Mouse (Mus musculus): ENCODE results near the gene Vmn2r101.

Gene Vmn2r101

DNA sequence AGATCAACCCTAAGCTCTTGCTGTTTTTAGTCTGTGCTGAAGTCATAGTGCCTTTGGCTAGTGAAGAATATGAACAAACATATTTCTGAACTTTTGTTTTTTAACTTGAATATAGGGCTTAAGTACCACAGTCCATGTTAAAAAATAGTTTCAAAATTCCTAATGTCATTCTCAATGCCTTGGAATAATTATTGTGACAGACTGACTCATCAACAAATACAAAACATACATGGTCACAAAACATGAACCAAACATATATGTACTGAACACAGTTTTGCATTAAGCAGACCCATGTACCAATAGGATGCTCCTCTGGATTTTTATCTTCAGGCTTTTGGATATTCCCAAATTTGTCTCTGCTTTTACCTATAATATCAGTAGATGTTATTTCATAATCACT lies at the start of gene Vmn2r101:
Vmn2r101 (plus strand) TSS at position 301 of the 400 bp plus-strand sequence.
- DNase-seq (ENCODE audit: low spot score in 2 of 2) = no peak

DNA sequence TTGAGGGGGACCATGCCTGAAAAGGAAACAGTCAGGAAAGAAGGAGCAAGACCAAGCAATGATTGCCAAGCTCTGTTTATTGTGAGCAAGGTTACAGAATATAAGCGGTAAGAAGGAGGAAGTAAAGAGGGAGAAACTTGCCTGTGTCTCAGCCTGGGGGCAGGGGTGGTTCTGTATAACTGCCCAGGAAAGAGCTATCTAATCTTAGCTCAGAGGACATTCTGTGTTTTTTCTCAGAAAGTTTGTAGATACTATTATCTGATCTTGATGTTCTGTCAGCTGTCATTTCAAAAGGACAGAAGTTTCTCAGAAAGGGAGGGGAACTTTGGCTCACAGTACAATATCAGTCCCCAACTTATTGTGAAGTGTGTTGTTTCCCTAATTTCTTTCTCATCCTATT lies 52.3 kb downstream of the Vmn2r101 start:
- no peak for DNase-seq (ENCODE audit: low spot score in 2 of 2)

DNA sequence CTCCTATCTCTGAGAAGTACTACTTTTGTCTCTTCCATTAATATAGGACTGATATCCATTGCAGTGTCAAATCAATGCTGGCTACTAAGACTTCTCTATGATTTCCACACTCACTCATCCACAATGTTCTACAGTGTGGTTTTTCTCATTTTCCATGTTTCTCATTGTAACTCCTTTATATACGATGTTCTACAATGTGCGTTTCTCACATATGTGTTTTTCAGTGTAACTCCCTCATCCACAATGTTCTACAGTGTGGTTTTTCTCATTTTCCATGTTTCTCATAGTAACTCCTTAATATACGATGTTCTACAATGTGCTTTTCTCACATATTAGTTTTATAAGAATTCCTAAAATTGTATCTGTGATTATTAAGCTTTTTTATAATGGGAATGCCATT lies 81.4 kb downstream of the Vmn2r101 start:
- no peak for DNase-seq (ENCODE audit: low spot score in 2 of 2)

DNA sequence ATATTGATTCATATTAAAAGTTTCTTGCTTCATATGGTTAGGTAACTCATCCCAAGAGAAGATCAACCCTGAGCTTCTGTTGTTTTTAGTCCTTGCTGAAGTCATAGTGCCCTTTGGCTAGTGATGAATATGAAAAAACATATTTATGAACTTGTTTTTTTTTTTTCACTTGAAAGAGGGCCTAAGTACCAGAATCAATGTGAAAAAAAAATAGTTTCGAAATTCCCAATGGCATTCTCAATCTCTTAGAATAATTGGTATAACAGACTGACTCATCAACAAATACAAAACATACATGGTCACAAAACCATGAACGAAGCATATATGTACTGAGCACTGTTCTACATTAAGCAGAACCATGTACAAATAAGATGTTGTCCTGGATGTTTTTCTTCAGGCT lies 83.0 kb downstream of the Vmn2r101 start, which contains the start of gene Vmn2r102:
Vmn2r102 (plus strand) TSS at position 301 of the 400 bp plus-strand sequence.
- no peak for DNase-seq (ENCODE audit: low spot score in 2 of 2)

Data from natural killer cell, adult 2 months (primary cell).